Mouse (Mus musculus): ENCODE measurements around the gene Man2b1.

DNA sequence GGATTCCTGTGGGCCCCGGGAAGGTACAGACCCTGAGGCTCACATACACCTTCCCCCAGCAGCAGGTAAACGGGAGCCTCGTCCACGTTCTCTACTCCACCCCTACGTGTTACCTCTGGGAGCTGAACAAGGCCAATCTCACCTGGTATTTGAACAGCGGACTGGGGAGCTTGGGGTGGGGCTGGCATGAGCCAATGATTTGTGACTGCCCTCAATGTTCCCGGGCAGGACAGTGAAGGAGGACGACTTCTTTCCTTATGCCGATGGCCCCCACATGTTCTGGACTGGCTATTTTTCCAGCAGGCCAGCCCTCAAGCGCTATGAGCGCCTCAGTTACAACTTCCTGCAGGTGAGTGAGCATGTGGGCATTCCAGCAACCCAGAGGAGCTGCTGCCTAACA lies 7.8 kb downstream of the Man2b1 start:
- no peak for TF ChIP-seq CTCF (IDR thresholded peaks at IDR 0.05; ENCODE audit: borderline replicate concordance, insufficient read depth, low read length)
- no peak for TF ChIP-seq POLR2A (IDR thresholded peaks at IDR 0.05; ENCODE audit: low read depth, low read length)

Data from embryonic fibroblast, embryonic 13.5 days (primary cell).